Comparison of ENCODE assay signal across 8 mouse cellular contexts in genomic region chr1:155099280-155099848, GRCm38 (mm10). TPM values are rescaled to one million over a fixed set of nuclear protein-coding genes. Genes with fewer than 3 reads are reported as not detected.
DNase-seq lines count a peak whose midpoint lies in the region; ATAC-seq lines count a peak whose summit lies in the region.

TSS of gene Ier5 (minus strand) at chr1:155099636.

- peaks cover 31% of the 10 kb centered on the region for H3K4me1 ChIP-seq in forebrain, embryonic 10.5 days
- peaks cover 28% of the 10 kb centered on the region for H3K4me1 ChIP-seq in heart, embryonic 16.5 days (ENCODE audit: control insufficient read depth, insufficient read depth, low read length)
- peaks cover 29% of the 10 kb centered on the region for H3K4me1 ChIP-seq in liver, embryonic 15.5 days (replicated peaks)
- peaks cover 8% of the 10 kb centered on the region; the same call in 1 of the 2 replicates for H3K4me1 ChIP-seq in neural tube, embryonic 12.5 days

- 0 out of 2 replicates have a peak, but pooled peaks cover 5% of the 10 kb centered on the region for H3K27me3 ChIP-seq in forebrain, embryonic 10.5 days (ENCODE audit: poor library complexity, severe bottlenecking)
- H3K27me3 ChIP-seq in heart, embryonic 16.5 days (ENCODE audit: control insufficient read depth, insufficient read depth, low read length), result no peaks in the 10 kb centered on the region
- no peaks in the 10 kb centered on the region for H3K27me3 ChIP-seq in liver, embryonic 15.5 days
- H3K27me3 ChIP-seq in neural tube, embryonic 12.5 days (replicated peaks), result no peaks in the 10 kb centered on the region

- H3K4me2 ChIP-seq in heart, embryonic 16.5 days (ENCODE audit: low read depth, low read length), result peak within 1 kb of the TSS; percentile 82
- peak within 1 kb of the TSS; percentile 76 for H3K4me2 ChIP-seq in liver, embryonic 15.5 days
- peak within 1 kb of the TSS; percentile 79 for H3K4me2 ChIP-seq in neural tube, embryonic 12.5 days (replicated peaks)

- H3K36me3 ChIP-seq in forebrain, embryonic 10.5 days (replicated peaks), result peaks cover 19% of the 10 kb centered on the region
- H3K36me3 ChIP-seq in heart, embryonic 16.5 days (ENCODE audit: control insufficient read depth, insufficient read depth), result no peaks in the 10 kb centered on the region
- H3K36me3 ChIP-seq in liver, embryonic 15.5 days (replicated peaks), result peaks cover 4% of the 10 kb centered on the region; the same call in 1 of the 2 replicates
- no peaks in the 10 kb centered on the region for H3K36me3 ChIP-seq in neural tube, embryonic 12.5 days

- peak; percentile 97 for DNase-seq in c-Kit-negative CD71-positive TER-119-positive erythroid progenitor cells, embryonic 14.5 days (ENCODE audit: low read depth, low spot score)
- peak; percentile 97 for DNase-seq in forebrain, embryonic 10.5 days (ENCODE audit: extremely low spot score, low spot score)
- DNase-seq in kidney, postnatal 36 days, result peak; percentile 96
- peak; percentile 94 for DNase-seq in telencephalon, adult 2 months (ENCODE audit: low read depth, low spot score)

- ATAC-seq in CD4-positive, CD25-positive, alpha-beta regulatory T cell, adult 4 months, result peak; percentile 77
- ATAC-seq in heart, embryonic 16.5 days (replicated peaks; ENCODE audit: extremely low read depth, insufficient read depth, low FRiP score), result peak; percentile 94
- ATAC-seq in liver, embryonic 15.5 days (ENCODE audit: insufficient read depth), result peak; percentile 88
- peak; percentile 98 for ATAC-seq in neural tube, embryonic 12.5 days (ENCODE audit: low FRiP score, low read depth)

- under 1% methylated on average over 40 of the region's 40 CpGs for WGBS in forebrain, embryonic 10.5 days
- under 1% methylated on average over 40 of the region's 40 CpGs for WGBS in heart, embryonic 16.5 days
- under 1% methylated on average over 40 of the region's 40 CpGs for WGBS in liver, embryonic 15.5 days (ENCODE audit: insufficient replicate concordance)
- under 1% methylated on average over 40 of the region's 40 CpGs for WGBS in neural tube, embryonic 12.5 days

- H3K27ac ChIP-seq in forebrain, embryonic 10.5 days, result peak within 1 kb of the TSS; percentile 98
- peak within 1 kb of the TSS; percentile 89 for H3K27ac ChIP-seq in heart, embryonic 16.5 days (ENCODE audit: low read length)
- H3K27ac ChIP-seq in liver, embryonic 15.5 days (replicated peaks), result peak within 1 kb of the TSS; percentile 91
- peak within 1 kb of the TSS; percentile 69 for H3K27ac ChIP-seq in neural tube, embryonic 12.5 days

- no peaks in the 10 kb centered on the region for H3K9me3 ChIP-seq in forebrain, embryonic 10.5 days
- no peaks in the 10 kb centered on the region for H3K9me3 ChIP-seq in heart, embryonic 16.5 days (replicated peaks; ENCODE audit: control insufficient read depth, low read length)
- no peaks in the 10 kb centered on the region for H3K9me3 ChIP-seq in liver, embryonic 15.5 days (replicated peaks)
- H3K9me3 ChIP-seq in neural tube, embryonic 12.5 days, result no peaks in the 10 kb centered on the region

- H3K4me3 ChIP-seq in forebrain, embryonic 10.5 days, result peak within 1 kb of the TSS; percentile 79
- H3K4me3 ChIP-seq in heart, embryonic 16.5 days (ENCODE audit: low read length), result peak within 1 kb of the TSS; percentile 99
- H3K4me3 ChIP-seq in liver, embryonic 15.5 days (replicated peaks), result peak within 1 kb of the TSS; percentile 99
- peak within 1 kb of the TSS; percentile 100 for H3K4me3 ChIP-seq in neural tube, embryonic 12.5 days

- peak within 1 kb of the TSS; percentile 94 for H3K9ac ChIP-seq in heart, embryonic 16.5 days (ENCODE audit: low read length)
- peak within 1 kb of the TSS; percentile 100 for H3K9ac ChIP-seq in liver, embryonic 15.5 days
- H3K9ac ChIP-seq in neural tube, embryonic 12.5 days, result peak within 1 kb of the TSS; percentile 100

RNA-seq across cellular contexts. Expression of gene Ier5, which starts in this region (rescaled TPM):
- polyA plus RNA-seq in CD4-positive, CD25-positive, alpha-beta regulatory T cell, adult 4 months (2017; shearing (Covaris generic)), result 10 to 100 TPM in 1 of 2 experiments, 1 to 10 TPM in 1; 4.9 to 12.6 TPM
- polyA plus RNA-seq in forebrain, embryonic 10.5 days (2016; fragmentation: Nextera tagmentation; extraction: Ambion mirVana), result 3.6 and 4.1 TPM in 2 replicates
- polyA plus RNA-seq in heart, embryonic 16.5 days (2015; fragmentation: Nextera tagmentation; extraction: Ambion mirVana), result 3.6 and 3.9 TPM in 2 replicates
- 2.5 and 2.7 TPM in 2 replicates for polyA plus RNA-seq in liver, embryonic 15.5 days (2015; fragmentation: Nextera tagmentation; extraction: Ambion mirVana)
- 18.9 and 23.2 TPM in 2 replicates for polyA plus RNA-seq in neural tube, embryonic 12.5 days (2016; fragmentation: Nextera tagmentation; extraction: Ambion mirVana)

Comparison
In these comparisons a context has a peak if more than half of its experiments do, and no peak if none do; other contexts are left out.
1. Peak in every context shown above with its lines: DNase-seq, ATAC-seq, H3K4me3 ChIP-seq and H3K27ac ChIP-seq.